In genomic region chr12:79463371-79463770, GRCm38 (mm10) we compare ENCODE assay signal across 26 mouse cellular contexts.
DNase-seq lines count a peak whose midpoint lies in the region; ATAC-seq and TF ChIP-seq lines count a peak whose summit lies in the region.
"Had no signal": no experiment of that assay in that cellular context is flagged by ENCODE, and none has a peak within 500 bp of the region (broad histone marks: within the 10 kb centered on the region; RNA-seq: fewer than 3 reads in every experiment).

No protein-coding gene starts in this region.

- peaks cover 10% of the 10 kb centered on the region for H3K4me1 ChIP-seq in lung, embryonic 14.5 days (ENCODE audit: insufficient read depth)
- peaks cover 2% of the 10 kb centered on the region; the same call in 1 of the 2 replicates for H3K4me1 ChIP-seq in lung, adult 2 months (ENCODE audit: control insufficient read depth, insufficient read depth, low read length)
- 0 out of 2 replicates have a peak, but pooled peaks cover 6% of the 10 kb centered on the region for H3K4me1 ChIP-seq in intestine, embryonic 15.5 days (replicated peaks)
- H3K4me1 ChIP-seq in limb, embryonic 15.5 days = peaks cover 14% of the 10 kb centered on the region; the same call in 1 of the 2 replicates
- H3K4me1 ChIP-seq in stomach, postnatal 0 days (replicated peaks; ENCODE audit: control insufficient read depth, insufficient read depth) = no peaks in the 10 kb centered on the region; the same call in 1 of the 2 replicates
- H3K4me1 ChIP-seq: liver, embryonic 15.5 days; midbrain, embryonic 15.5 days; neural tube, embryonic 15.5 days had no signal

- H3K4me3 ChIP-seq in lung, embryonic 14.5 days (ENCODE audit: low read depth, low read length) = no peak overlapping the region
- H3K4me3 ChIP-seq in lung, adult 2 months (replicated peaks; ENCODE audit: extremely low read depth, low read depth, low read length) = no peak overlapping the region
- H3K4me3 ChIP-seq in intestine, embryonic 15.5 days (replicated peaks) = no peak overlapping the region
- H3K4me3 ChIP-seq in limb, embryonic 15.5 days = no peak overlapping the region
- no peak overlapping the region for H3K4me3 ChIP-seq in stomach, postnatal 0 days (ENCODE audit: low read depth, low read length)
- H3K4me3 ChIP-seq: forebrain, embryonic 10.5 days; liver, embryonic 15.5 days; midbrain, embryonic 10.5 days; midbrain, embryonic 15.5 days; neural tube, embryonic 15.5 days had no signal

- H3K4me2 ChIP-seq in lung, embryonic 14.5 days = no peak overlapping the region
- H3K4me2 ChIP-seq in intestine, embryonic 15.5 days (replicated peaks) = no peak overlapping the region
- H3K4me2 ChIP-seq in limb, embryonic 15.5 days = no peak overlapping the region
- no peak overlapping the region for H3K4me2 ChIP-seq in stomach, postnatal 0 days (replicated peaks; ENCODE audit: low read depth)
- H3K4me2 ChIP-seq: liver, embryonic 15.5 days; midbrain, embryonic 15.5 days; neural tube, embryonic 15.5 days had no signal

- H3K36me3 ChIP-seq in lung, embryonic 14.5 days (ENCODE audit: insufficient read depth) = no peaks in the 10 kb centered on the region
- H3K36me3 ChIP-seq in intestine, embryonic 15.5 days = no peaks in the 10 kb centered on the region
- H3K36me3 ChIP-seq in limb, embryonic 15.5 days = no peaks in the 10 kb centered on the region
- no peaks in the 10 kb centered on the region for H3K36me3 ChIP-seq in stomach, postnatal 0 days (ENCODE audit: control insufficient read depth, insufficient read depth, low read length)
- H3K36me3 ChIP-seq: forebrain, embryonic 10.5 days; liver, embryonic 15.5 days; midbrain, embryonic 10.5 days; midbrain, embryonic 15.5 days; neural tube, embryonic 15.5 days had no signal

- no peaks in the 10 kb centered on the region for H3K9me3 ChIP-seq in lung, embryonic 14.5 days (ENCODE audit: low read depth, low read length)
- no peaks in the 10 kb centered on the region for H3K9me3 ChIP-seq in intestine, embryonic 15.5 days
- no peaks in the 10 kb centered on the region for H3K9me3 ChIP-seq in limb, embryonic 15.5 days
- H3K9me3 ChIP-seq in stomach, postnatal 0 days (ENCODE audit: control insufficient read depth, low read length) = no peaks in the 10 kb centered on the region
- H3K9me3 ChIP-seq: forebrain, embryonic 10.5 days; liver, embryonic 15.5 days; midbrain, embryonic 10.5 days; midbrain, embryonic 15.5 days; neural tube, embryonic 15.5 days had no signal

- no peak for TF ChIP-seq EP300 in stomach, postnatal 0 days (optimal IDR thresholded peaks at IDR 0.05)

- WGBS in lung, embryonic 14.5 days = 16% methylated on average over 3 of the region's 3 CpGs
- 32% methylated on average over 3 of the region's 3 CpGs for WGBS in lung, adult 2 months
- WGBS in intestine, embryonic 15.5 days = 26% methylated on average over 3 of the region's 3 CpGs
- 40% methylated on average over 3 of the region's 3 CpGs for WGBS in limb, embryonic 15.5 days
- 31% methylated on average over 3 of the region's 3 CpGs for WGBS in stomach, postnatal 0 days

- no peaks in the 10 kb centered on the region for H3K27me3 ChIP-seq in lung, embryonic 14.5 days (ENCODE audit: insufficient read depth, low read length)
- H3K27me3 ChIP-seq in intestine, embryonic 15.5 days (replicated peaks) = no peaks in the 10 kb centered on the region
- no peaks in the 10 kb centered on the region for H3K27me3 ChIP-seq in limb, embryonic 15.5 days
- H3K27me3 ChIP-seq in stomach, postnatal 0 days (ENCODE audit: control insufficient read depth, insufficient read depth, low read length) = no peaks in the 10 kb centered on the region
- H3K27me3 ChIP-seq: CH12.LX; liver, embryonic 15.5 days; midbrain, embryonic 15.5 days; neural tube, embryonic 15.5 days had no signal

- no peak for TF ChIP-seq POLR2A in lung, adult 2 months (IDR thresholded peaks at IDR 0.05; ENCODE audit: borderline replicate concordance, extremely low read depth, low read depth, low read length)

- H3K9ac ChIP-seq in lung, embryonic 14.5 days = no peak overlapping the region
- no peak overlapping the region for H3K9ac ChIP-seq in intestine, embryonic 15.5 days
- H3K9ac ChIP-seq in limb, embryonic 15.5 days = no peak overlapping the region
- no peak overlapping the region for H3K9ac ChIP-seq in stomach, postnatal 0 days (ENCODE audit: low read length)
- H3K9ac ChIP-seq: liver, embryonic 15.5 days; midbrain, embryonic 15.5 days; neural tube, embryonic 15.5 days had no signal

- no peak for ATAC-seq in lung, embryonic 14.5 days (ENCODE audit: insufficient read depth)
- ATAC-seq in intestine, embryonic 15.5 days = peak; percentile 78
- no peak for ATAC-seq in limb, embryonic 15.5 days (ENCODE audit: insufficient number of reproducible peaks, low FRiP score, low TSS enrichment, low read depth)
- no peak for ATAC-seq in stomach, postnatal 0 days (ENCODE audit: low FRiP score, low TSS enrichment)
- ATAC-seq in CD4-positive, CD25-positive, alpha-beta regulatory T cell, adult 4 months = no peak
- ATAC-seq: activated CD4-positive, CD25-positive, alpha-beta regulatory T cell, adult 4 months; hindbrain, embryonic 16.5 days; midbrain, embryonic 15.5 days had no signal

- DNase-seq in lung, embryonic 14.5 days = no peak
- no peak for DNase-seq in lung, adult 2 months
- DNase-seq in stomach, postnatal 0 days (ENCODE audit: low spot score) = no peak
- no peak for DNase-seq in liver
- DNase-seq: adrenal gland, adult 2 months; B cell, adult 2 months; cerebellum, adult 2 months; cerebellum, postnatal 14 days; gastrocnemius, postnatal 10 days; heart, postnatal 14 days; kidney, postnatal 4 days; lung, postnatal 14 days; right cerebral cortex, postnatal 25 days; spleen, adult 18-20 months had no signal

- peak overlapping the region; percentile 56; the same call in 1 of the 2 replicates for H3K27ac ChIP-seq in lung, embryonic 14.5 days (ENCODE audit: low read depth)
- H3K27ac ChIP-seq in intestine, embryonic 15.5 days = no peak overlapping the region
- H3K27ac ChIP-seq in limb, embryonic 15.5 days = 0 out of 2 replicates have a peak overlapping the region, but pooled peaks have one; percentile 22
- H3K27ac ChIP-seq in stomach, postnatal 0 days (replicated peaks) = peak overlapping the region; percentile 14; the same call in 1 of the 2 replicates
- H3K27ac ChIP-seq: forebrain, embryonic 10.5 days; kidney, postnatal 0 days; liver, embryonic 15.5 days; midbrain, embryonic 10.5 days; midbrain, embryonic 15.5 days; neural tube, embryonic 15.5 days had no signal

- no peak for TF ChIP-seq CTCF in lung, embryonic 14.5 days (IDR thresholded peaks at IDR 0.05; ENCODE audit: low read depth)
- no peak for TF ChIP-seq CTCF in lung, adult 2 months (IDR thresholded peaks at IDR 0.05; ENCODE audit: insufficient read depth, low read length)
- no peak for TF ChIP-seq CTCF in stomach, postnatal 0 days (IDR thresholded peaks at IDR 0.05; ENCODE audit: low read depth)
